Mouse (Mus musculus) B cell, adult 2 months (primary cell): Measurements from ENCODE around the gene Psme2b.
"Not testable (repeated sequence)": the region's sequence is repeated elsewhere in the genome, so short reads cannot be mapped to it uniquely, and the experiment has no call there.

ENCODE experiments used
- DNase-seq, 2 experiments: peaks; one replicate each; pipeline ENCODE4 v3.0.0; 2022

Gene Psme2b

GRCm38 (mm10) chr11:48946090-48946489 lies at the start of gene Psme2b:
Psme2b (minus strand) TSS chr11:48946190.
- DNase-seq, result not testable (repeated sequence)

GRCm38 (mm10) chr11:48994018-48994417 lies 48.0 kb upstream of the Psme2b start, which contains the start of gene Tgtp1:
Tgtp1 (minus strand) TSS chr11:48994172.
- DNase-seq, result not testable (repeated sequence)

GRCm38 (mm10) chr11:48993296-48993695 lies 47.3 kb upstream of the Psme2b start:
- DNase-seq, result not testable (repeated sequence)

DNA sequence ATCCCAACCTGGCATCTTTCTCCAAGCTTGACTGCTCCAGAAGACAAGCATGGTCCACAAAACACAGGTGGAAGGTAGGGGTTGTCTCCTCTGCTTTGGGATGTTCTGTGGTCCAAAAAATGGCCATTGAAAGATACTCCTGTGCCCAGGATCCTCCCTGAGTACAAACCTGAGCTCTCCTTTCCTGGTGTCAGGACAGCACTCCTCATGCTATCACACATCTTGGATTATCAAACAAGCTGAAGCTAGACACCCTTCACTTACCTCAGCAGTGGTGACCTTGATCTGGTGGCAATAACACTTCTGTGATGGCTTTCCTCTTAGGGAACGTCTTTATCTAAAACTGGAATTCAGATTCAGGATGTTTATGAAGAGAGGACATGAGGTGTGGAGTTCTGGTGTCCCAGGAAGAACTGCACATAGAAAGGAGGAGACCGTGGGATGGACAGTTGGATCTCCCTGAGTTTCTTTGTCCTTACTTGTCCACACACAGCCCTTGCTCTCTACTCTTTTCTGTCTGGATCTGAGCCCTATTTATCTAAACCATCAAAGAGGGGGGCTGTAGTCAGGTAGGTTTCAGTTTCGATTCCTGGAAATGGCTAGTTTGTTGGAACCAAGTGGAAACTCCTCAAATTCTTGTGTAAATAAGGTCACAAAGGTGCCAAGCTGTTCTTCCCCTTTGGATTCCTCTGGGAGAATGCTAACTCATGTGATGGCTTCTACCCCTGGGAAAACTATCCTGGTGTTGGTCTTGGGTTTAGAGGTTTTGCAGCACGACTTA lies 45.9 kb upstream of the Psme2b start, which contains the start of gene Gm12185:
Gene Gm12185 (minus strand): TSS at position 487 of the 781 bp plus-strand sequence.
- not testable (repeated sequence) for DNase-seq

GRCm38 (mm10) chr11:48989981-48990380 lies 44.0 kb upstream of the Psme2b start:
- DNase-seq, result not testable (repeated sequence)

DNA sequence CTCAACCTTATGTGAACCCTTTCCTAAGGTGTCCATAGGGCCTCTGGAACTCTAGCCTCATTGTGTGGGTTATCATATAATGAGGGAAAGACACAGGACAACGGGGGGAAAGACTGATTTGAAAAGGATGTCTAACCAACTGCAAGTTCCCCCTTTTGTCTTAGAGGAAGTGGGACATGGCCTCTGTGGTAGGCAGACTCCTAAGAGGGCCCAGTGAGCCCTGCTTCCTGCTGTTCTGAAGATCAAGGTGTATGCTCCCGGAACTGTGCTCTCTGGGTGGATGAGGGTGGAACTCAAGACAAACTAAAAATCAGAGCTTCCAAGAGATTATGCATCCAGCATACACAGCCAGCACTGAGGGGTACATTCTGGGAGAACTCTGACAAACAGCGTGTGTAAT lies 42.2 kb upstream of the Psme2b start:
- DNase-seq, result peak; percentile 35 to 41

DNA sequence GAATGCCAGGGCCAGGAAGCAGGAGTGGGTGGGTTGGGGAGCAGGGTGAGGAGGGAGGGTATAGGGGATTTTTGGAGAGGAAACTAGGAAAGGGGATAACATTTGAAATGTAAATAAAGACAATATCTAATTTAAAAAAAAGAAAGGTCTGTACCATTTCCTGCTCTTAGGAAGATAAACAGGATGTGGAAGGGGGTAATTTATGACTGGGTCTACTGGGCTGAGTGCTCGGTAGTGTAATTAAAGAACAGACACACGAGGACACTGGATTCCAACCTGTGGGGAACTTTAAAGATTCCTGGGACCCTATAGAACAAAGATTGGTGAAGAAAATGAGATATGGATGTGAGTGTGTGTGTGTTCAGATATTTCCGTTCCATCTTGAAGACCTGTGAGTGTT lies 36.9 kb upstream of the Psme2b start:
- not testable (repeated sequence) for DNase-seq

GRCm38 (mm10) chr11:48980052-48980451 lies 34.1 kb upstream of the Psme2b start:
- DNase-seq, result not testable (repeated sequence)

DNA sequence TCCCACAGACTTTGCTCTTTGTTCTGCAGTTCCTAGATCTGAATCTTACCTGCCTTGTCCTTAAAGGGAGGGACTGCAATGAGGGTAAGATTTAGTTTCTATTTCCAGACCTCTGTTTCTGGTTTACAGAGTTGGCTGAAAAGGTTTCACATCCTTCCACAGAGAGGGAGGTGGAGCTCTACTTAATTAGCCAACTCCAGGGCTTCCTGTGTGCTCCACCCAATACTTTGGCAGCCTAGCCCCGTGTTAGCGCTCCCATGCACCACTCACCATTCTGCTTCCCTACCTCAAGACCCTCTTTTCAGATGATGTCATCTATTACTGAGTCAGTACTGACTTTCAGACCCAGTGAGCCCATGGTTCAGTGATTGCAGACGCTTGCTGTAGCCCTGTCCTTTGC lies 33.3 kb upstream of the Psme2b start, which contains the start of gene 9930111J21Rik1:
Gene 9930111J21Rik1 (minus strand): TSS at position 148 of the 400 bp plus-strand sequence.
- not testable (repeated sequence) for DNase-seq

DNA sequence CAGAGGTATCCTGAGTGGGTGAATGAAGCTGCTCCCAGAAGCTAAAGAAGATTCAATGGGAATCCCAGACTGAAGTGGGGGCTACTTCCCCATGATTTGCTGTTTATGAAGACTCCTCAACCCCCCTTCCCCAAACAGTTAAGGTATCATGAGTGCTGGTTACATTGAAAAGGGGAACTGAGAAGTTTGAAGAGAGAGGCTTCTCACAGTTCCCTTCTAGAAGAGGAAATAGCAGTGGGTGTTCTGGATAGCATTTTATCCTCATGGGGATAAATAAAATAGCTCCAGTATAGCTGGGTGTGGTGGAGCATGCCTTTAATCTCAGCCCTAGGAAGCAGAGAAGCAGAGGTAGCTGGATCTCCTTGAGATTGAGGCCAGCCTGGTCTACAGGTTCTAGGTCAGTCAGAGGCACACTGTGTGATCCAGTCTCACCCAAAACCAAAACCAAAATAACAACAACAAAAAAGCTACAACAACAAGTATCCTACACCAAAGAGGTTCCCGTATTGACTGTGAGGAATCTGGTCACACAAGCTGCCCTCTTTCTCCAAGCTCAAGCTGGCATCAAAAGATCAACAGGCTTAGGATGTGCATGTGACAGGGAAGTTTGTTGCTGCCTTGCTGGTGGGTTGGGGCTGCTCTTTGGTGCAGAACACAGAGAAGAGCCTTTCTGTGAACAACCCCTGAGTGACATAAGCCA lies 32.4 kb upstream of the Psme2b start, which contains the start of gene Olfr56:
Gene Olfr56 (plus strand): TSS at position 650 of the 700 bp plus-strand sequence.
- DNase-seq, result not testable (repeated sequence)

- not testable (repeated sequence) for DNase-seq
These were observed 28.7 kb upstream of the Psme2b start for GRCm38 (mm10) chr11:48974686-48975085.

- not testable (repeated sequence) for DNase-seq
These were observed 6.7 kb downstream of the Psme2b start for GRCm38 (mm10) chr11:48939286-48939685.

DNA sequence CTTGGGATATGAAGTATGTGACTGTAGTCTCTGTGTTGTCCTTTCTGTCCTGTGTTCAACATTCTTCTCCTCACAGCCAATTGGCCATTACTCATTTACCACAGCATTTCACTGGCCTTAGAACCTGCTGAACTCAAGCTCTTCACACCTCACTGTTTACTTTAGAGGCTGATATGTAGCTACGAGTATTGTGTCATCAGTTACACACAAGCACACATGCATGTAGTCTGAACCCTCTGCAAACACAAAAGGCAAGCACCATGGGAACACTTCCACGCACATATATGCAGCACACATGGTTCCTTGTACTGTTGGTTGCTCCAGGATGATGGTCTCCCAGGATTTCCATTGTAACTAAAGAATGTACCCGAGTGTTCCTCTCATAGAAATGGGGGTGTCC lies 10.7 kb downstream of the Psme2b start:
- DNase-seq, result not testable (repeated sequence)

DNA sequence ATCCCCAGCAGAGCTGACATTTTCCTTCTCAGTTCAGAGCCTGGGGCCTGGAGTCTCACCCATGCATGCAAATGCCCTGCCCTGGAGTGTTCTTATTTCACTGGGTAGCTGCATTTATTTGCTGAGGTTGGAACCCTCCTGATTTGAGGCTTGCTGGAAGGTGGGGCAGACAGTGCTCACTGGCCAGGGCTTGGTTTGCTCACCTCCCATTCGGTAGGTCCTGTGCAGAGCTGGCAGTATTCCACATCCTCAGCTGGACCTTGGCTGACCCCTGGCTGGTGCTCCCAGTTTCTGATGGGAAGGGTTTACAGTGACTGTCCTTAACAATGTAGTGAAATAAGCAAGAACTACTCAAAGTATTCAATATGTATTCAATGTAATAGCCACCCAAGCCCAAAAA lies 12.1 kb downstream of the Psme2b start:
- DNase-seq, result not testable (repeated sequence)

GRCm38 (mm10) chr11:48933422-48933821 lies 12.6 kb downstream of the Psme2b start:
- not testable (repeated sequence) for DNase-seq

GRCm38 (mm10) chr11:48928068-48928467 lies 17.9 kb downstream of the Psme2b start:
- DNase-seq, result not testable (repeated sequence)

DNA sequence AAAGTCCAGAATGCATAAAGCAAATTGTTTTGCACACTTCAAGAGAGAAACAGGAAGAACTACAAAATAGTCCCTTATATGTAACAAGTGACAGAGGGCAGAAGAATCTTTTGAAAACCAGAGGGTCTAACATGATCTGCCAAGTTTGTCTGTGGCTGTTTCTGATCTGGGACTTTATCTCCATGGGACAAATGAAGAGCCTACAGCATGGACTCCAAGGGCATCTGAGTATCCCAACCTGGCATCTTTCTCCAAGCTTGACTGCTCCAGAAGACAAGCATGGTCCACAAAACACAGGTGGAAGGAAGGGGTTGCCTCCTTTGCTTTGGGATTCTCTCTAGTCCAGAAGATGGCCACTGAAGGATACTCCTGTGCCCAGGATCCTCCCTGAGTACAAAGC lies 19.6 kb downstream of the Psme2b start:
- DNase-seq, result not testable (repeated sequence)

DNA sequence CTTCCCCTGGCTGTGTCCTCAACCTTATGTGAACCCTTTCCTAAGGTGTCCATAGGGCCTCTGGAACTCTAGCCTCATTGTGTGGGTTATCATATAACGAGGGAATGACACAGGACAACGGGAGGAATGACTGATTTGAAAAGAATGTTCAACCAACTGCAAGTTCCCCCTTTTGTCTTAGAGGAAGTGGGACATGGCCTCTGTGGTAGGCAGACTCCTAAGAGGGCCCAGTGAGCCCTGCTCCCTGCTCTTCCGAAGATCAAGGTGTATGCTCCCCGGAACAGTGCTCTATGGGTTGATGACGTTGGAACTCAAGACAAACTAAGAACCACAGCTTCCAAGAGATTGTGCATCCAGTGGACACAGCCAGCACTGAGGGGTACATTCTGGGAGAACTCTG lies 22.2 kb downstream of the Psme2b start:
- not testable (repeated sequence) for DNase-seq

DNA sequence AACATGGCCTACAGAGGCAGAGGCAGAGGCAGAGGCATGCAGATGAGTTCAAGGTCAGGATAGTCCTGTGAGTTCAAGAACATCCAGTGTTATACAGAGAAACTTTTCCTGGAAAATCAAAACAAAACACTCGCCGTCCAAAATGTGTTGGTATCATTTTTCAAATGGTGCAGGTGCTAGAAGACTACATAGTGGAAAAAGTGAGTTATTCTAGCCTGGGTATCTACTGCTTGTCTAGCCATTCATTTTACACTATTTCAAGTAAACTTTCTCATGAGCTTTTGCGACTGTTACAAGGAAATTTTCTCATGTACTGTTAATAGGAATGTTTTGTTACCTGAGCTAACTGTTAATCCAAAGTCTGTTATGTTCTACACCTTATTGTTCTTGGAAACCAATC lies 27.6 kb downstream of the Psme2b start:
- DNase-seq, result no peak

DNA sequence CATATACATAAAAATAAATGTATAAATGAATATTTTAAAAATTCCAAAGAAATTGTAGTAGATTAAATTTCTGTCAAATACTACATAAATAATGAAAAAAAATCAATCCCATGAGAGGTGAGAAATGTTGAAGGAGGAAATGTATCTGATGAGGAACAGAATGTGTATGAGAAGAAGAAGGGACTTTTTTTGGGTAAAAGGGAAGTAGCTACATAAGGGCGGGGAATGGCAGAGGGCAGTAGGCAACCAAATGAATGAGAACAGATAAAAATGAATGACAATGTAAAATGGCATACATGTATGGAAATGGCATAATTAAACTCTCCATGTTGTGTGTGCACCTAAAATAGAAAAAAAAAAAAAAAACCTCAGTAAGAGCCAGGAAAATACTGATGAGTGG lies 32.4 kb downstream of the Psme2b start:
- no peak for DNase-seq

DNA sequence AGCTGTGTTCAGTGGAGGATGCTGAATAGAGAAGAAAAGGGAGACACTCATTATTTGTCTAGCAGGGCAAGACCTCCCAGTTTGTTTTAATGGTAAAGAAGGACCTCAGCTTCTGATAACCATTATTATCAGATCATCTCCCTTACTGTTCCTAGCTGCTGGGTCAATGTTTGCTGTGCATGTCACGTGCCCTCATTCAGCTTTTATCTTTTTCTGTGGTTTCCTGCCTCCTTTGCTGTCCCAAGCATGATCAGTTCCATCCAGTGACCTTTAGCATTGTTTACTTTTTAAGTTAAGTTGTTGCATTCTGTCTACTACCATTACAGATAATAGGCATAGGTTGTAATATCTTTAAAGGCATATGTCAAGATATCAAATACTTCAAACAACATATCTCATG lies 37.5 kb downstream of the Psme2b start:
- no peak for DNase-seq

GRCm38 (mm10) chr11:48902021-48902420 lies 44.0 kb downstream of the Psme2b start, which contains the start of gene Gm5431:
Gm5431 (minus strand) TSS chr11:48902214.
- peak; percentile 48 to 55 for DNase-seq

- DNase-seq, result peak; percentile 57 to 59
These were observed 44.4 kb downstream of the Psme2b start for GRCm38 (mm10) chr11:48901567-48901930.
